Mouse (Mus musculus): ENCODE results near the gene Leo1. TPM values are rescaled to one million over a fixed set of nuclear protein-coding genes. Genes with fewer than 3 reads are reported as not detected.

Leo1 gene
- polyA plus RNA-seq, 1 experiment: 25.4 TPM

GRCm38 (mm10) chr9:75400639-75401038 is 40.7 kb upstream of the Leo1 start:
- H3K36me3 ChIP-seq (ENCODE audit: control insufficient read depth, insufficient read depth): peaks cover 25% of the 10 kb centered on the region
- H3ac ChIP-seq (ENCODE audit: control insufficient read depth, insufficient read length): no peak overlapping the region
- H3K4me3 ChIP-seq: no peak overlapping the region
- H3K4me2 ChIP-seq (ENCODE audit: low read depth): no peak overlapping the region
- TF ChIP-seq MYOD1 (IDR thresholded peaks at IDR 0.05; ENCODE audit: control insufficient read depth in 1 of 3, insufficient read length in 2 of 3, low read depth in 2 of 3) (no peak), SRF (IDR thresholded peaks at IDR 0.05; ENCODE audit: control insufficient read depth, insufficient read length, low read depth) (no peak), REST (IDR thresholded peaks at IDR 0.05; ENCODE audit: insufficient read depth, insufficient read length) (no peak), TCF3 (IDR thresholded peaks at IDR 0.05; ENCODE audit: insufficient read length, low read depth) (no peak), TCF12 (IDR thresholded peaks at IDR 0.05; ENCODE audit: insufficient read depth, poor library complexity, severe bottlenecking) (no peak), E2F4 (IDR thresholded peaks at IDR 0.05; ENCODE audit: insufficient read depth) (no peak), POLR2A (IDR thresholded peaks at IDR 0.05; ENCODE audit: insufficient read length, low read depth) (no peak), CEBPB (IDR thresholded peaks at IDR 0.05; ENCODE audit: insufficient read depth, poor library complexity, severe bottlenecking) (no peak), POLR2AphosphoS2 (IDR thresholded peaks at IDR 0.05; ENCODE audit: insufficient read length, low read depth) (no peak), USF1 (IDR thresholded peaks at IDR 0.05; ENCODE audit: low read depth) (no peak), MYOG (IDR thresholded peaks at IDR 0.05; ENCODE audit: control insufficient read depth in 1 of 3, insufficient read depth in 1 of 3, insufficient read length in 2 of 3, low read depth in 2 of 3) (no peak), MAX (IDR thresholded peaks at IDR 0.05; ENCODE audit: low read depth) (no peak)
- no peaks in the 10 kb centered on the region for H3K27me3 ChIP-seq (ENCODE audit: control insufficient read depth, insufficient read depth, insufficient read length)
- H3K79me2 ChIP-seq (ENCODE audit: control insufficient read depth, insufficient read depth): peaks cover 100% of the 10 kb centered on the region

GRCm38 (mm10) chr9:75401593-75402504 is 39.5 kb upstream of the Leo1 start:
- Histone ChIP-seq H3K4me2 (ENCODE audit: low read depth) (no peak overlapping the region), H3ac (ENCODE audit: control insufficient read depth, insufficient read length) (no peak overlapping the region), H3K36me3 (ENCODE audit: control insufficient read depth, insufficient read depth) (peaks cover 12% of the 10 kb centered on the region), H3K79me2 (ENCODE audit: control insufficient read depth, insufficient read depth) (peaks cover 100% of the 10 kb centered on the region), H3K4me3 (no peak overlapping the region), H3K27me3 (ENCODE audit: control insufficient read depth, insufficient read depth, insufficient read length) (no peaks in the 10 kb centered on the region)
- TF ChIP-seq POLR2AphosphoS2 (IDR thresholded peaks at IDR 0.05; ENCODE audit: insufficient read length, low read depth) (peak; percentile 30), REST (IDR thresholded peaks at IDR 0.05; ENCODE audit: insufficient read depth, insufficient read length) (no peak), TCF12 (IDR thresholded peaks at IDR 0.05; ENCODE audit: insufficient read depth, poor library complexity, severe bottlenecking) (no peak), MAX (IDR thresholded peaks at IDR 0.05; ENCODE audit: low read depth) (no peak), TCF3 (IDR thresholded peaks at IDR 0.05; ENCODE audit: insufficient read length, low read depth) (no peak), SRF (IDR thresholded peaks at IDR 0.05; ENCODE audit: control insufficient read depth, insufficient read length, low read depth) (no peak)

GRCm38 (mm10) chr9:75403520-75403919 is 37.8 kb upstream of the Leo1 start:
- H3K79me2 ChIP-seq (ENCODE audit: control insufficient read depth, insufficient read depth): peaks cover 100% of the 10 kb centered on the region
- TF ChIP-seq E2F4 (IDR thresholded peaks at IDR 0.05; ENCODE audit: insufficient read depth): no peak
- no peak for TF ChIP-seq MYOG (IDR thresholded peaks at IDR 0.05; ENCODE audit: control insufficient read depth in 1 of 3, insufficient read depth in 1 of 3, insufficient read length in 2 of 3, low read depth in 2 of 3)
- TF ChIP-seq TCF12 (IDR thresholded peaks at IDR 0.05; ENCODE audit: insufficient read depth, poor library complexity, severe bottlenecking): no peak
- TF ChIP-seq TCF3 (IDR thresholded peaks at IDR 0.05; ENCODE audit: insufficient read length, low read depth): no peak
- no peak for TF ChIP-seq POLR2A (IDR thresholded peaks at IDR 0.05; ENCODE audit: insufficient read length, low read depth)
- no peak for TF ChIP-seq USF1 (IDR thresholded peaks at IDR 0.05; ENCODE audit: low read depth)
- TF ChIP-seq SRF (IDR thresholded peaks at IDR 0.05; ENCODE audit: control insufficient read depth, insufficient read length, low read depth): no peak
- no peak for TF ChIP-seq CEBPB (IDR thresholded peaks at IDR 0.05; ENCODE audit: insufficient read depth, poor library complexity, severe bottlenecking)
- TF ChIP-seq POLR2AphosphoS2 (IDR thresholded peaks at IDR 0.05; ENCODE audit: insufficient read length, low read depth): no peak
- no peak for TF ChIP-seq MAX (IDR thresholded peaks at IDR 0.05; ENCODE audit: low read depth)
- no peak for TF ChIP-seq MYOD1 (IDR thresholded peaks at IDR 0.05; ENCODE audit: control insufficient read depth in 1 of 3, insufficient read length in 2 of 3, low read depth in 2 of 3)
- no peak for TF ChIP-seq REST (IDR thresholded peaks at IDR 0.05; ENCODE audit: insufficient read depth, insufficient read length)
- peak overlapping the region; percentile 42 for H3K4me2 ChIP-seq (ENCODE audit: low read depth)
- no peak overlapping the region for H3ac ChIP-seq (ENCODE audit: control insufficient read depth, insufficient read length)
- H3K4me3 ChIP-seq: no peak overlapping the region
- no peaks in the 10 kb centered on the region for H3K27me3 ChIP-seq (ENCODE audit: control insufficient read depth, insufficient read depth, insufficient read length)
- peaks cover 2% of the 10 kb centered on the region for H3K36me3 ChIP-seq (ENCODE audit: control insufficient read depth, insufficient read depth)

DNA sequence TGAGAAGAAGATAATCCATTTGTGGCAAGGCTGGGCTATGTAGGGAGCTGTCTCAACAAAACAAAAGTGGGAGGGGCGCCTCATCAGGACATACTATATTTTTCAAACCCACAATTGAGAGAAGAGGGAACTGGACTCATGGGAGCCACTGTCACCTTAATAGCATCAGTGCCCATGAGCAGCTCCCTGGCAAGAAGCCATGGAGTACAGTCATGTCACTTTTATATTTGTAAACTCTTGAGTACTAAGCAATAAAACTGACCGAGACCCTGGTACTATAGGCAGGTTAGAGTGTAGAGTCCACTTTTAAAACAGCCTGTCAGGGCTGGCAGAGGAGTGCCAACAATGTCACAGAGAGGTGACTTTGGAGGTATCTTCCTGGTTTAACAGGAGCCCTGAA is 35.2 kb upstream of the Leo1 start:
- Histone ChIP-seq H3K36me3 (ENCODE audit: control insufficient read depth, insufficient read depth) (no peaks in the 10 kb centered on the region), H3K79me2 (ENCODE audit: control insufficient read depth, insufficient read depth) (peaks cover 81% of the 10 kb centered on the region), H3K4me2 (ENCODE audit: low read depth) (peak overlapping the region; percentile 69), H3ac (ENCODE audit: control insufficient read depth, insufficient read length) (no peak overlapping the region), H3K27me3 (ENCODE audit: control insufficient read depth, insufficient read depth, insufficient read length) (no peaks in the 10 kb centered on the region), H3K4me3 (no peak overlapping the region)
- TF ChIP-seq MYOG (IDR thresholded peaks at IDR 0.05; ENCODE audit: control insufficient read depth in 1 of 3, insufficient read depth in 1 of 3, insufficient read length in 2 of 3, low read depth in 2 of 3) (no peak), POLR2AphosphoS2 (IDR thresholded peaks at IDR 0.05; ENCODE audit: insufficient read length, low read depth) (no peak), CEBPB (IDR thresholded peaks at IDR 0.05; ENCODE audit: insufficient read depth, poor library complexity, severe bottlenecking) (no peak), MYOD1 (IDR thresholded peaks at IDR 0.05; ENCODE audit: control insufficient read depth in 1 of 3, insufficient read length in 2 of 3, low read depth in 2 of 3) (no peak), POLR2A (IDR thresholded peaks at IDR 0.05; ENCODE audit: insufficient read length, low read depth) (no peak), REST (IDR thresholded peaks at IDR 0.05; ENCODE audit: insufficient read depth, insufficient read length) (no peak), TCF12 (IDR thresholded peaks at IDR 0.05; ENCODE audit: insufficient read depth, poor library complexity, severe bottlenecking) (no peak), E2F4 (IDR thresholded peaks at IDR 0.05; ENCODE audit: insufficient read depth) (no peak), USF1 (IDR thresholded peaks at IDR 0.05; ENCODE audit: low read depth) (no peak), SRF (IDR thresholded peaks at IDR 0.05; ENCODE audit: control insufficient read depth, insufficient read length, low read depth) (no peak), TCF3 (IDR thresholded peaks at IDR 0.05; ENCODE audit: insufficient read length, low read depth) (no peak), MAX (IDR thresholded peaks at IDR 0.05; ENCODE audit: low read depth) (no peak)

Data from myocyte (in vitro differentiated cells).